Mouse (Mus musculus): ENCODE measurements around the gene Slc28a2. TPM values are rescaled to one million over a fixed set of nuclear protein-coding genes. Genes with fewer than 3 reads are reported as not detected.
"Not testable (repeated sequence)": the region's sequence is repeated elsewhere in the genome, so short reads cannot be mapped to it uniquely, and the experiment has no call there.

Gene Slc28a2
- polyA plus RNA-seq, 1 experiment from 2014 or later = 0.26 TPM

DNA sequence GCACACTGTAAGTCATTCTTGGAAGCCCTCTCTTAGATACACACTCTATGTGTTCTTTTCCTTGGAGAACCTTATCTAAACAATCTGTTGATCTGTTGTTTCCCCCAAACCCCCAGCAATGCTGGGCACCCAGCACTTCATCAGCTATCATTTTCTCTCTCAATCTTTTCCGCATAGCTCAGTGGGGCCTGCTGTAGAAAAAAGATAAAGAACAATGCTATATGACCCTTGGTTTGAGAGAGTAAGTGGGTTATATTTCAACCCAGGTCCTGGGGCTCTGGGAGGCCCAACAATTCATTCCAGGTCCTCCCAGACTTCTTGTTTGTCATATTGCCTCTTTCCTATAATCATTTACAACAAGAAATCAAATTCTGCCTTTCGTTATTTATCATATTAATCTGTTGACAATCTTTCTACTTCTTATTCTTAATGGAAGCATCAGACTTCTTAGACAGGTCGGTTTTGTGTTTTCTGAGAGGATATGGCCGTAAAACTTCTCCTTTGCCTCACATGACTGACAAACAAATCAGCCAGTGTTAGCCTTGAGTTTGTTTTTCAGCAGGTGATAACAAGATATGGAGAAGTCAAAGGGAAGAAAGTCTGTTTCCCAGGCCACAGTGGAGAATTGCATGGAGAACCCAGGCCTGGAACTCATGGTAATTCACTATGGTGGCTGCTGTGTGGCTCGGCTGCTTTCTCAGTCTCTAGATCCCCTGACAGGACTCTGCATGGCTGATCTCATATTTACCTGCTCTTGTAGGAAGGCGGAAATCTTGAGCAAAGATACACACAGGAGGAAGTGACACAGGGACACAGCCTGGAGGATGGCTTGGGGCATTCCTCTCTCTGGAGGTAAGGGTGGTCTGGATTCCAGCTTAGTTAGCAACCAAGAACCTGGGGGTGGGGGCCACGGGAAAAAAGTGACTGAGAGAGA lies 15.0 kb downstream of the Slc28a2 start:
- Histone ChIP-seq H3K27ac (ENCODE audit: low read depth) (no peak overlapping the region), H3K4me1 (ENCODE audit: insufficient read depth) (no peaks in the 10 kb centered on the region), H3K27me3 (ENCODE audit: insufficient read depth, low read length) (no peaks in the 10 kb centered on the region), H3K36me3 (ENCODE audit: insufficient read depth) (no peaks in the 10 kb centered on the region), H3K4me2 (no peak overlapping the region), H3K9ac (no peak overlapping the region), H3K4me3 (ENCODE audit: low read depth, low read length) (no peak overlapping the region), H3K9me3 (ENCODE audit: low read depth, low read length) (no peaks in the 10 kb centered on the region)
- DNase-seq = no peak
- TF ChIP-seq CTCF (IDR thresholded peaks at IDR 0.05; ENCODE audit: low read depth) = no peak
- no peak for ATAC-seq (ENCODE audit: insufficient read depth)
- 72% methylated on average over 7 of the region's 7 CpGs for WGBS

DNA sequence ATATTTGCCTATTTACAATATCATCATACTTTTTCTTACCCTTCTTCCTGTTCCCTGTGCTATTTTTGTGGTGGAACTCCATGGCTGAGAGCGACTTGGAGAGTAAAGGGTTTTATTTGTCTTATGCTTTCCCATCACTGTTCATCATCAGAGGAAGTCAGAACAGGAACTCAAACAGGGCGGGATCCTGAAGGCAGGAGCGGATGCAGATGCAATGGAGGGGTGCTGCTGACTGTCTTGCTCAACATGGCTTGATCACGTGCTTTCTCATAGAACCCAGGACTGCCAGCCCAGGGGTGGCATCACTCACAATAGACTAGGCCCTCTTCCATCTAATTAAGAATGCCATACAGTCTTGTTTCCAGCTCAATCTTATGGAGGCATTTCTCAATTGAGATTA lies 24.1 kb downstream of the Slc28a2 start:
- 76% methylated on average over 4 of the region's 4 CpGs for WGBS
- H3K4me1 ChIP-seq (ENCODE audit: insufficient read depth) = no peaks in the 10 kb centered on the region
- H3K27me3 ChIP-seq (ENCODE audit: insufficient read depth, low read length) = no peaks in the 10 kb centered on the region
- no peaks in the 10 kb centered on the region for H3K36me3 ChIP-seq (ENCODE audit: insufficient read depth)
- H3K4me3 ChIP-seq (ENCODE audit: low read depth, low read length) = no peak overlapping the region
- no peaks in the 10 kb centered on the region for H3K9me3 ChIP-seq (ENCODE audit: low read depth, low read length)
- H3K27ac ChIP-seq (ENCODE audit: low read depth) = no peak overlapping the region
- no peak overlapping the region for H3K9ac ChIP-seq
- DNase-seq (no peak), ATAC-seq (ENCODE audit: insufficient read depth) (no peak)
- TF ChIP-seq CTCF (IDR thresholded peaks at IDR 0.05; ENCODE audit: low read depth) = no peak
- H3K4me2 ChIP-seq = no peak overlapping the region

DNA sequence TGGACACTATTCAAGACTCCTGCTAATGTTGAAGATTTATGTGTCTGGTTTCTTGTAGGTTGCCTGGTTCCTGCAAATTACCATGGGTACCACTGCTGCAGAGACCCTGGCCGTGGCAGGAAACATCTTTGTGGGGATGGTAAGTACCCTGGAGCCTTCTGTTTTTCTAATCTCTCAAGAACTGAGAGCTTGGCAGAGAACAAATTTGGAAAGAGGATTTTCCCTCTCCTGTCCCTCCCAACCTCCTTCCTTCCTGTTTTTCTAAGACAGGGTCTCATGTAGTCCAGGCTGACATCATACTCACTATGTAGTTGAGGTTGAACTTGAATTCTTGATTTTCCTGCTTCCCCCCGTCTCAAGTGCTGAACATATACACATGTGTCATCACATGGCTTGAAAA lies 26.1 kb downstream of the Slc28a2 start:
- no peak for DNase-seq
- ATAC-seq (ENCODE audit: insufficient read depth) = no peak

DNA sequence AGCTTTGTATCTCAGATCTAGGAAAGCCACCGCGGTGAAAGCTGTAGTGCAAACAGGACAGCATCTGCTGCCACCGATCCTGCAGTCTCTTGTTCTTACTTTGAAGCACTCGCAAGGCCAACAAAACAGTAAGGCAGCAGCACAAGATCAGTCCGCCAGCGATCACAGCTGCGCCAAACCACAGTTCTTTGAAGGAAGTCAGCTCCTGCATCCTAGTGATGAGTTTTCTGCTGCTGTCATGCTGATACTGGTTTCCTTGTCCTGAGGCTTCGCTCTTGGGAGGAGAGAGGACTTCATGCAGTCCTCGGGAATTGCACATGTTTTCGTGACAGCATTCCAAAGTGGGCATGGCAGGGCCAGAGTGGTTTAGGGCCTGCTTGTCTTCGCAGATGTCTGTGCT lies 40.6 kb downstream of the Slc28a2 start:
- no peaks in the 10 kb centered on the region for H3K9me3 ChIP-seq (ENCODE audit: low read depth, low read length)
- H3K27ac ChIP-seq (ENCODE audit: low read depth) = no peak overlapping the region
- DNase-seq (no peak), ATAC-seq (ENCODE audit: insufficient read depth) (no peak)
- H3K4me3 ChIP-seq (ENCODE audit: low read depth, low read length) = peak overlapping the region; percentile 47
- peak overlapping the region; percentile 84 for H3K4me2 ChIP-seq
- peak overlapping the region; percentile 51; the same call in 1 of the 2 replicates for H3K9ac ChIP-seq
- no peak for TF ChIP-seq CTCF (IDR thresholded peaks at IDR 0.05; ENCODE audit: low read depth)
- H3K36me3 ChIP-seq (ENCODE audit: insufficient read depth) = no peaks in the 10 kb centered on the region
- H3K4me1 ChIP-seq (ENCODE audit: insufficient read depth) = peaks cover 5% of the 10 kb centered on the region; the same call in 1 of the 2 replicates
- 26% methylated on average over 11 of the region's 11 CpGs for WGBS
- H3K27me3 ChIP-seq (ENCODE audit: insufficient read depth, low read length) = no peaks in the 10 kb centered on the region

More for the DNA sequence above, 26.1 kb downstream of the Slc28a2 start:
- Histone ChIP-seq H3K9me3 (ENCODE audit: low read depth, low read length) (no peaks in the 10 kb centered on the region), H3K4me2 (no peak overlapping the region), H3K27ac (ENCODE audit: low read depth) (no peak overlapping the region), H3K36me3 (ENCODE audit: insufficient read depth) (no peaks in the 10 kb centered on the region), H3K27me3 (ENCODE audit: insufficient read depth, low read length) (no peaks in the 10 kb centered on the region), H3K4me3 (ENCODE audit: low read depth, low read length) (no peak overlapping the region), H3K4me1 (ENCODE audit: insufficient read depth) (no peaks in the 10 kb centered on the region), H3K9ac (no peak overlapping the region)
- WGBS = 39% methylated on average over 2 of the region's 2 CpGs
- no peak for TF ChIP-seq CTCF (IDR thresholded peaks at IDR 0.05; ENCODE audit: low read depth)

DNA sequence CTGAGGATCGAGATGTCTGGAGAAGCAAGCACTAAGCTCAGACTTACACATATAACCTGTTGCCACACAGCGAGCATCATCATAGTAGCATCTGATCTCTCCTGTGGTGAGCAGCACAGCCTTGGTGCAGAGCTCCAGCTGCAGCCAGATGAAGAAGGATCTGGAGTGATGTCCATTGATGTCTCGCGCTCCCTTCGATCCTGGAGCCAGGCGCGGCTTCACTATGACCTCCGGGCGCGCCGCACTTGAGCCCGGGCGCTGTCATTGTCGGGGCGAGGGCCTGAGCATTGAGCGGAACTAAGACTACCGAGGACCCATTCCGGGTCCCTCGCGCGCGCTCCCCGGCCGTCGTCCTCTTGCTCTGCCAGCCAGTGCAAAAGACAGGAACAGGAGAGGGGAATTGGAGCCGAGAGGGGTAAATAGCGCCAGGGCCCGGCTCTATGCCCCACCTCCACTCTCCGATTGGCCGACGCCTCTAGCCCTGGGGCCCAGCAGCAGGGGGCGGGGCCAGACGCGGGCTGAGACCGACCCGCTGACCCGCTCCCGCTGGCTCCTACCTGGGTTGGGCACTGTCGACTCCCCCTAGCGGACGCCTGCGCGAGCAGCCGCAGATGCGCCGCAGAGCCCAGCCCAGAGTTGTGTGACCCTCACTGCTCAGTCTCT lies 41.2 kb downstream of the Slc28a2 start:
- peaks cover 5% of the 10 kb centered on the region; the same call in 1 of the 2 replicates for H3K4me1 ChIP-seq (ENCODE audit: insufficient read depth)
- H3K36me3 ChIP-seq (ENCODE audit: insufficient read depth) = no peaks in the 10 kb centered on the region
- no peaks in the 10 kb centered on the region for H3K9me3 ChIP-seq (ENCODE audit: low read depth, low read length)
- H3K27me3 ChIP-seq (ENCODE audit: insufficient read depth, low read length) = no peaks in the 10 kb centered on the region
- peak; percentile 75 for TF ChIP-seq CTCF (IDR thresholded peaks at IDR 0.05; ENCODE audit: low read depth)
- 1% methylated on average over 43 of the region's 46 CpGs for WGBS
- peak overlapping the region; percentile 84 for H3K4me2 ChIP-seq
- H3K9ac ChIP-seq = peak overlapping the region; percentile 51
- DNase-seq = peak; percentile 95
- no peak overlapping the region for H3K27ac ChIP-seq (ENCODE audit: low read depth)
- peak; percentile 100 for ATAC-seq (ENCODE audit: insufficient read depth)
- H3K4me3 ChIP-seq (ENCODE audit: low read depth, low read length) = peak overlapping the region; percentile 47

DNA sequence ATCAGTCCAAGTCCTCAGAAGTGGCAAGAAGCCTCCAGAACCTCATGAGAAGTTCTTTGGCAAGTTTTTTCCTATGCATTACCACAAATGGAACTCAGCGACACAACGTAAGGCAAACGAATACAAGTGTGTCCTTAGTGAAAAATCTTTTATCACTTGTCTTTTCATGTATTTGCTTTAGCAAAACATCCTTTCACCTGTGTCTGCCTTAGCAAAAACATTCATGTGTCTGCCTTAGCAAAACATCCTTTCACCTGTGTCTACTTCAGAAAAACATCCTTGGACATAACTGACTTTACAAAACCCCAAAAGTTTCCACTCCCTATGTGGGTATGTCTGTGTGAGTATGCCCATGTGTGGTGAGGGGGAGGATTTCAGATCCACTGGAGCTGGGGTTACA lies 42.9 kb downstream of the Slc28a2 start:
- TF ChIP-seq CTCF (IDR thresholded peaks at IDR 0.05; ENCODE audit: low read depth) = no peak
- Histone ChIP-seq H3K4me1 (ENCODE audit: insufficient read depth) (peaks cover 5% of the 10 kb centered on the region; the same call in 1 of the 2 replicates), H3K4me3 (ENCODE audit: low read depth, low read length) (no peak overlapping the region), H3K27ac (ENCODE audit: low read depth) (no peak overlapping the region), H3K9me3 (ENCODE audit: low read depth, low read length) (no peaks in the 10 kb centered on the region), H3K27me3 (ENCODE audit: insufficient read depth, low read length) (no peaks in the 10 kb centered on the region), H3K36me3 (ENCODE audit: insufficient read depth) (no peaks in the 10 kb centered on the region), H3K4me2 (no peak overlapping the region), H3K9ac (no peak overlapping the region)
- DNase-seq = no peak
- ATAC-seq (ENCODE audit: insufficient read depth) = no peak
- WGBS = 85% methylated on average over 3 of the region's 3 CpGs

DNA sequence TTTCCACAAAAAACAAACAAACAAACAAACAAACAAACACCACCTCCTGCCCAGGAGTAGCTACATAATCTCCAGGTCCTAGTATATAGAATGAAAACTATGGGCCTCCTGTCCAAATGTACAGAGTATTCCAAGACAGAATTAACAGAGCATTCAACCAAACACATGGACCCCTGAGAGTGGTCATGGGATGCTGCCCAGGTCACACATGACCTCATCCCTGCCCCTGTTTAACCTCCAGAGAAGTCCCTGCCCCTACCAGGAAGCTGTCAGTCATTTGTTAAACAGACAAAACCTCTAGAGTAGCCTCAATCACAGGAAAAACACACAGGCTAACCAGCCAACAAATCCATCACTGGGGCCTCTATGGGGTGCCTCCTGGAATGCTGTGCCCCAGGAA lies 50.3 kb downstream of the Slc28a2 start:
- no peaks in the 10 kb centered on the region for H3K36me3 ChIP-seq (ENCODE audit: insufficient read depth)
- no peaks in the 10 kb centered on the region for H3K9me3 ChIP-seq (ENCODE audit: low read depth, low read length)
- no peak overlapping the region for H3K27ac ChIP-seq (ENCODE audit: low read depth)
- no peaks in the 10 kb centered on the region for H3K27me3 ChIP-seq (ENCODE audit: insufficient read depth, low read length)
- ATAC-seq (ENCODE audit: insufficient read depth) (no peak), DNase-seq (no peak)
- H3K4me1 ChIP-seq (ENCODE audit: insufficient read depth) = no peaks in the 10 kb centered on the region
- no peak overlapping the region for H3K9ac ChIP-seq
- H3K4me2 ChIP-seq = no peak overlapping the region
- TF ChIP-seq CTCF (IDR thresholded peaks at IDR 0.05; ENCODE audit: low read depth) = no peak
- H3K4me3 ChIP-seq (ENCODE audit: low read depth, low read length) = no peak overlapping the region

DNA sequence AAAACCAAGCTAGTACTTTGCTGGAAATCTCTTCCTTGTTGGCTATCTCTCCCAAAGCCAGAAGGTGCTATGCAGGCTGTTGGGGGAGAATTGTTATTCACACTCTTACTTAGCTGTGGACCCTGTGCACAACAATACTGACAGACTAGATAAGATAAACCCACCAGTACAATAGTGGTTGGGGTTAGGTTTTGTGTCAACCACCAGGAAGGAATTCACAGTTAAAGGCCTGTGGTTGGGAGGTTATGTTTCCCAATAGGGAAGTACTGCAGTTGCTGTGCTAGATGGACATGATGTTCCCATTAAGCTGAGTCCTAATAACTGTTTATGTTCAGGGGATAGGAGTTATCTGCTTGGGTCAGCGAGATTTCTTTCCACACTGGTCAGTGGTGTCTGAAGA lies 57.5 kb downstream of the Slc28a2 start:
- H3K9me3 ChIP-seq (ENCODE audit: low read depth, low read length); H3K4me1 ChIP-seq (ENCODE audit: insufficient read depth); H3K27me3 ChIP-seq (ENCODE audit: insufficient read depth, low read length); H3K27ac ChIP-seq (ENCODE audit: low read depth); H3K9ac ChIP-seq; DNase-seq; H3K4me2 ChIP-seq; ATAC-seq (ENCODE audit: insufficient read depth); H3K36me3 ChIP-seq (ENCODE audit: insufficient read depth); H3K4me3 ChIP-seq (ENCODE audit: low read depth, low read length): not testable (repeated sequence)
- 56% methylated on average over 1 of the region's 1 CpGs for WGBS
